Mouse (Mus musculus): ENCODE measurements around the gene Grin2a.
"Not testable (repeated sequence)": the region's sequence is repeated elsewhere in the genome, so short reads cannot be mapped to it uniquely, and the experiment has no call there.

Gene Grin2a

DNA sequence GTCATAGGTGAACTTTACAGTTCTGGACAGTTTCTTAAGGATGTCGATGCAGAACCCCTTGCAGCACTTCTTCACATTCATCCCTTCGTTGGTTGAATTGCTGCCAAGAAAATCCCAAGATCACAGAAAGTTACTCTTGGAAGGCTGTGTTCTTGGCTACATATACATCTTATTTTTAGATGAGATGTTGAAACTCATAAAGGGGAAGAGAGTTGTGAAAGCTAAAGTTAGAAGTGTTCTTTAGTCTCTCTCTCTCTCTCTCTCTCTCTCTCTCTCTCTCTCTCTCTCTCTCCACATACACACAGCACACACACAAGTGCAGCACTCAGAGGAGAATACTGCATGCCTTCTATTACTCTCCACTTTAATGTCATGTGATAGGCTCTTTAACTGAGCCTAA, 331.9 kb downstream of the Grin2a start:
- in situ Hi-C loops (cut with MboI, MseI): no loop called here

DNA sequence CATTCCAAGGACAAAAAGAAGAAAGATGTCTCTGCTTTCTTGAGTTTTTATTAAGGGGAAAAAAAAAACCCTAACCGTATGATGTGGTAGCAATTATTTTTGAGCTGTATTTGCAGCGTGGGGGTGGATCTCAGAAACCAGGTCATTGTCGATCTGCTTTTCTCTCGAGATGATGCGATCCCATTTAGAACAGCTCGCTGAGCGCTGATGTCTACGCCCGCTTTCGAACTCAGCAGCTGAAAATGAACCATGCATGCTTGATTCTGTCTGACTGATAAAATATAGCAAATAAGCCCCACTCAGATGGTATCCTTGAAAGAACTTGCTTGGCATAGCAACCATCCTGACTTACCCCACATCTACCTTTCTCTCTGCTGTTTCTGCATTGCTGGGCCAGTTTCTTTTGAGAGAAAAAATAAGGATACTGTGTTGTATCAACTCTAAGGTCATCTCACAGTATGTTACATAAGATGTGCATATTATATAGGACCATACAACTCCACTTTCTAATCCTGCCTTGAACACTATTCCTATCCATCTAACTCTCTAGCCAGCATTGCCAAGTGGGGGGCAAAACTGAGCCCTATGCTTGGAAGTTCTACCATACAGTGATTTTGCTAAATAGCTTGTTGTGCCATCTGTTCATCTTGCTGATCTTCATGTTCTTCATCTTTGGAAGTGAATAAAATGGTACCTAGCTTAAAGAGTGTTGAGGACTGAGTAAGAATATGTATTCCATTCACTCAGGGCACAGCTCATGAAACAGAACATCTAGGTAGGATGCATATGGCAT, 369.5 kb downstream of the Grin2a start:
- in situ Hi-C loops (cut with MboI, MseI): no loop called here

GRCm38 (mm10) chr16:9624346-9624745, 371.0 kb downstream of the Grin2a start:
- in situ Hi-C loops (cut with MboI, MseI): no loop called here

- in situ Hi-C loops (cut with MboI, MseI): no loop called here
Observed at GRCm38 (mm10) chr16:9618206-9618605, 377.2 kb downstream of the Grin2a start.

DNA sequence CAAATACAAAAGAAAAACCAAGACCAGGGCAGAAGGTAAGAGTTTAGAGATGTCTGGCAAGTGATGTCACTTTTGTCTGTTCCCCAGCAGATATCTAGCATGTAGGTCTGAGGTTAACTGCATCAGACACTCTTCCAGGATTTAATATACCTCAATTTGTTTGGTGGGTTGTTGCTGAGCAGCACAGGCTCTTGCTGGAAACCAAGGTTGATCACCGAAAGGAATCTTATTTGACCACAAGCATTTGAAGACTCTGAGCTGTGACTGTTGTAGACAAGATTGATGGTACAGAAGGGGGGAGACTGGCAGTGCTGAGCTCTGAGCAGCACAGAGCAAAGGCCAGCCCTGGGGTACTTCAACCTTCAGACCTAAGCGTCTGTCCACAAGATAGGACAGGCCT, 378.1 kb downstream of the Grin2a start:
- in situ Hi-C loops (cut with MboI, MseI): no loop called here

DNA sequence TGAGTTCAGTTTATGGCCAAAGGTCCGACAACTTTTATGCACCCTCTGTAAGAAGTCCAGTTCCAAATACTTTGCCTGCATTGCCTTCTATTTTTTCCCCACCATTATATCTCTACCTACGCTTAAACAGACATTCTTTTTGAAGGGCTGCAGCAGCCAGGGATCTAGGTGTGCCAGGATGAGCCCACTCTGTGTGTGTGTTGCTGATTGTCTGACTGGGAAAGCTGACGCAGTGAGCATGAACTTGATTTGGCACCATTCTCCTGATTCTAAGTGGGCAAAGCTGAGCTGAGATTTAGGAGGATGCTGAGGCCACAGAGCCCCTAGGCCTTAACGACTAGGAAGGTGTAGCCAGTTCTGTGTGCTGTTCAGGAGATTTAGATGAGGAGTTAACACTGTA, 378.6 kb downstream of the Grin2a start:
- in situ Hi-C loops (cut with MboI, MseI): no loop called here

DNA sequence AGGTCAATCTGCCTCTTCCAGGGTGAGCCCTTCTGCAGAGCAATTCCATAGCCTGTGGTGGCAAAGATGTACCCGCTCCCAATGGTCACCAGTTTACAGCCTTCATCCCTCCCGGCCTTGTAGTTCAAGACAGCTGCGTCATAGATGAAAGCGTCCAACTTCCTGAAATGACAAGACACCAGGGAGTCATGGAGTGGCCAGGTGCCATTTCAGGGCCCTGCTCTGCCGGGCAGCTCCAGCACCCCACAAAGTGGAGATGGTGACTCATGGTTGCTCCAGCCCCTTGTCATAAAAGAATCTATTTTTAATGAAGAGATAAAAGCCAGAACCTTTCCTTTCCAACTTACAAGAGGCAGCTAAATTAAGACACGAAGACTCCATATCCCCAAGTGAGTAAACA, 382.8 kb downstream of the Grin2a start:
- in situ Hi-C loops (cut with MboI, MseI): not testable (repeated sequence)

- in situ Hi-C loops (cut with MboI, MseI): loop anchor here (10.0 kb wide), 1 partner anchor 407 kb away; no protein-coding TSS in a partner anchor
Observed at GRCm38 (mm10) chr16:9607432-9607831, 387.9 kb downstream of the Grin2a start.

GRCm38 (mm10) chr16:9603983-9604382, 391.4 kb downstream of the Grin2a start:
- in situ Hi-C loops (cut with MboI, MseI): loop anchor here (10.0 kb wide), 1 partner anchor 411 kb away; no protein-coding TSS in a partner anchor

DNA sequence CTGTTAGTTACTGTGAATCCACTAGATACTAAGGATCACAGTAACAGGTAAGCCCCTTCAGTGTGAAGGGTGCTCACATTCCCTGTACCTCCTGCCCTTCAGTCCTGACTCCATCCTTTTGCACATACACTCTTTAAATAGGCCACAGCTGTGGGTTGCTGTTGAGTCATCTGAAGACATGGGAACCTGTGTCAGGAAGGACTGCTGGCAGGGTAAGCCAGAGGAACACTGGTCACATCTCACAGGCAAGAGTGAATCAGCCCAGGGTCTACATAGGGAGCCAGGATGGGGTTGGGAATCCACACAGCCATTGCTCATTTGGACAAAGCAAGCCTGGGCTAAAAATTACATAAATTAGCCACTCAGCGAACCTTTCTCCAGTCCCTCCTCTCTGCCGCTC, 392.8 kb downstream of the Grin2a start:
- in situ Hi-C loops (cut with MboI, MseI): loop anchor here (10.0 kb wide), 1 partner anchor 412 kb away; no protein-coding TSS in a partner anchor

DNA sequence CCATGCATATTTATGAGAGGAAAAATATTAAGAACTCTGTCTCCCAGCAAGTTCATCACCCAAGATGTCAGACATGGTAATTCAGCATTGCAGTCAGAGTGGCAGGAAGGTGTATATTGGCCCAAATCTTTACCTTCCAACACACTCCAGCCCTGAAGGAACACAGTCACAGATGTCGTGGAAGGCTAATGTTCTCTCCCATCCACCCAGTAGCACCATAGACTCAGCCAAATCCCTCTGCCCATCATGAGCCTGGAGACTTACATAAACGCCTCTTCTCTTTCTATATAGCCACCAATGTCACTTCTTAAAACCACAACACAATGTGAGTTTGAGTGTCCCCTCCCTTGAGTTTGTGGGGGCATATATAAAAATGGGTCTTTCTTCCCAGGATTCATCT, 406.2 kb downstream of the Grin2a start:
- in situ Hi-C loops (cut with MboI, MseI): no loop called here

DNA sequence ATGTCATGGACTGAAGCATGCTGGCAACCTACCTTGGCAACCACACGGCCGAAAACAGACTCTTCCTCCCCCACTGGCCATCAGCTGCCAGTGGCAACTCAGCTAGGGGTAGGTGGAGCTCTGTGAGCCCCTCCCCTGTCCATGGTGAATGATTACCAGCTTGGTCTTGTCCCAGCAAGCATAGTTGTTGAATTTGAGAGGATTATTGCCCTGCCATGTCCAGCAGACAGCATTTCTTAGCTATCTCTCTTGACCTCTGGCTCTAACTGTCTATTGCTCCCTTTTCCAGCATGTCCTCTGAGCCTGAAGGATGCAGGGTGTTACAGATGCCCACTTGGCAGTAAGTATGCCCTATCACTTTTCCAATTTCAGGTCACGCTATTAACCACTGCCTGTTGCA, 406.9 kb downstream of the Grin2a start:
- in situ Hi-C loops (cut with MboI, MseI): no loop called here

- in situ Hi-C loops (cut with MboI, MseI): no loop called here
Observed at GRCm38 (mm10) chr16:9583981-9584380, 411.4 kb downstream of the Grin2a start.

DNA sequence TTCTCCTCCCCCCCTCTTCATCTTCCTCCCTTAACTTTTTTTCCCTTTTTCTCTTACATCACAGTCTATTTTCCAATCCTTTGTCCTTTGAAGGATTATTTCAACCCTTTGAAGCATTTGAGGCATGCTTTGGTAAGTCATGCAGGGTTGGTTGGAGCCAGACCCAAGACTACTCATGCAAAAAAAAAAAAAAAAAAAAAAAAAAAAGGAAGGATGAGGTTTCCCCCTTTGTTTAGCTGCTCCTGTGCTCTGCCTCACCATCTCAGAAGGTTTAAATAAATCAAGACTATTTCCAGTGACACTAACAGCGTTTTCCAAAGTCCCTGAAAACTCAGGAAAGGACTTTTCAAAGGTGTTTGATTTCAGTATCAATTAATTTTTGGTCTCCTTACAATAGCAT, 423.6 kb downstream of the Grin2a start:
- in situ Hi-C loops (cut with MboI, MseI): no loop called here

GRCm38 (mm10) chr16:9567286-9567685, 428.1 kb downstream of the Grin2a start:
- in situ Hi-C loops (cut with MboI, MseI): no loop called here

DNA sequence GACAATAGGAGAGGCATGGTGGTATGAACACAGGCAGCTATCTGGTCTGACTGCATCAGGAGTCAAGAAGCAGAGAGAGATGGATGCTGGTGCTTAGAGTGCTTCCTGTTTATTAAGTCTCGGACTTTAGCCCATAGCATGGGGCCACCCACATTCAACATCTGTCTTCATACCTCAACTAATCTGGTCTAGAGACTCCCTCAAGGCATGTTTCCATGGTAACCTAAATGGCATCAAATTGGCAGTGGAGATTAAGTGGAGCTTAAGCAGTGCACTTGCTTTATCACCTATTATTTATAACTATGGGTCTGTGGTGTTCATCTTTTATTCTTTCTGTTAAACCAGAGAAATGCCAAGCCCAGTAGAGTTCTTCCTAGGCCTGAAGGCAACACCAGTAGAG, 433.5 kb downstream of the Grin2a start:
- in situ Hi-C loops (cut with MboI, MseI): no loop called here

DNA sequence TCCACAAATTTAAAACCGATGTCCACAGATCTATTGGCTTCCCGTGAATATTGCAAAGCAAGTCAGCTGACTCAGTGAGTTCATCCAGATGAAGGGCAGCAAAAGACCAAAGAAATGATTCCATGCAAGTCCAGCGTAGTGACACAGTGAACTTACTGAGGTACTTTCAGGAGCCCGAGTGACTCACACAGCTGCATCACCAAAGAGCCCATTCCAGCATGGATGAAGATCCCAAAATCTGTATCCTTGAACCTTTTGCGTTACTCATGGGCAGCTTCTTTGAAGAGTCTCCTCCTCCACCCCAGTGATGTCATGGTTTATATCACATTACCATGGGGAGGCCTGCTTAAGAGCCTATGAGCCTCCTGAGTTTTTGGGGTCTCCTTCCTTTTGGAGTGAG, 460.2 kb downstream of the Grin2a start:
- in situ Hi-C loops (cut with MboI, MseI): no loop called here

- in situ Hi-C loops (cut with MboI, MseI): no loop called here
Observed at GRCm38 (mm10) chr16:9533564-9534332, 461.6 kb downstream of the Grin2a start.

DNA sequence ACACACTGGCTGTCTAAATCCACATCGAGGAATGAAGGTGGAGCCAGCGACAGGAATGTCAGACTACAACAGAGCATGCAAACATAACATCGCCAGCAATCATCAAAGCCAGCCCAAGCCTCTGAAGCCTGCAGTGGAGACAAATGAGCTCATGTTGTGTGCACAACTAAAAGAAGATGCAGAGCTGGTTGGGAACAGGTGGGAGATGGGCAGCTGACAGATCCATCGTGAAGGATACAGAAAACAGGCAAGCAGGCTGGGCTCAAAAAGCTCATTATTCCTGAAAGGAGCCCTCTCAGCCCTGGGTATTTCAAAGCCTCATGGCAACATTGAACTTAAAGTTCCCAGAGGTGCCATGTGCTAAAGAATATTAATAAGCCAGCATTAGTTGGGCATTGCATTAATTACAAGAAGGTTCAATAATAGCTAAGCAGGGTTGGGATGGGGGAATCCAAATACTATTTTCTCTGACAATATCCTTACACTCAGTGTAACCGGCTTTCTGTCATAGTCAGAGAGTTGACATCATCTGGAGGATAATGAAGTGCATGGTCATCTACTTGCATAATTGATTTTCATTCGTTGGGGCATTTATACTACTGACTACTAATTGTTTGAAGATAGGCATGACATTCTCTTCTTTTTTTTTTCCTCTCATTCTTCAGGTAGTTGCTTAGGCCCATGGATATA, 462.4 kb downstream of the Grin2a start:
- in situ Hi-C loops (cut with MboI, MseI): no loop called here

DNA sequence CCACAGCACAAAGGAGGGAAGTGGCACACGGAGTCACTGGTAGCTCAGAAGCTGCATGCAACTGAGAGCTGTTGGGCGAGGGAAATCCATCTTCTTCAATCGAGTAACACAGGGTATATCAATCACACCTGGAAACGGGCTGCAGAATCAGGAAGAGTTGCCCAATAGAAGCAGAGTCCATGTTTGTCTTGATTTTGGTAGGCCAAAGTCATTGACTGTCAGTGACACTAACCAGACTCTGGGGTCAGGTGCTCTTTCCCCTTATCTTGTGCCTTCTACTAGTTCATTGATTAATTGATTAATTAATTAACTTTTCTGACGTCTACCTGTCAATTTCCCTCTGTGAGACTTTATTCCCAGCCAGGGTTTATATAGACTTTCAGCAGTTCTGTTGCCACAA, 468.1 kb downstream of the Grin2a start:
- in situ Hi-C loops (cut with MboI, MseI): no loop called here

DNA sequence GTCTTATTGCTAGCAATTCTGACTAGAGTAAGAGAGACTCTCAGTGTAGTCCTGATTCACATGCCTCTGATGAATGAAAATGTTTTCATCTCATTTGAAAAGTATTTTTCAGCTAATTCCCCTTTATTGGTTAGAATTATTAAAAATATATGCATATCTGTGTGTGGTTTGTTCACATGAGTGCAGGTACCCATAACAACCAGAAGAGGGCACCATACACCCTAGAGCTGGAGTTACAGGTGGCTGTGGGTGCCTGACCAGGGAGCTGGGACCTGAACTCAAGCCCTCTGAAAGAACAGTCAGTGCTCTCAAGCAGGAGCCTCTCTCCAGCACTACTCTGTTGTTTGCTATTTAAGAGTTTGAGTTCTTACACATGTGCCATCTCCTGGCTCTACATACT, 472.0 kb downstream of the Grin2a start:
- in situ Hi-C loops (cut with MboI, MseI): no loop called here
